Mouse (Mus musculus): ENCODE data around the gene Nova2. TPM values are rescaled to one million over a fixed set of nuclear protein-coding genes. Genes with fewer than 3 reads are reported as not detected.

Nova2 gene
- polyA plus RNA-seq, 1 experiment, result 7.5 TPM

GRCm38 (mm10) chr7:18900513-18900912, 25.2 kb upstream of the Nova2 start:
- no peak for TF ChIP-seq EP300 (IDR thresholded peaks at IDR 0.05; ENCODE audit: insufficient read depth, low read depth, low read length)
- no peak for TF ChIP-seq POLR2A (IDR thresholded peaks at IDR 0.05; ENCODE audit: insufficient read depth, low read length)
- TF ChIP-seq CTCF (IDR thresholded peaks at IDR 0.05; ENCODE audit: low read depth, low read length), result no peak
- no peak overlapping the region for H3K9ac ChIP-seq (ENCODE audit: low read depth, poor library complexity, severe bottlenecking)
- peaks cover 2% of the 10 kb centered on the region for H3K4me1 ChIP-seq (ENCODE audit: control insufficient read depth, insufficient read depth, low read length)
- H3K36me3 ChIP-seq (ENCODE audit: control insufficient read depth, insufficient read depth, low read length, poor library complexity, severe bottlenecking), result no peaks in the 10 kb centered on the region
- H3K27ac ChIP-seq (ENCODE audit: insufficient read depth, low read length), result no peak overlapping the region
- no peaks in the 10 kb centered on the region for H3K27me3 ChIP-seq (ENCODE audit: control insufficient read depth, insufficient read depth, low read length, poor library complexity, severe bottlenecking)
- no peaks in the 10 kb centered on the region for H3K9me3 ChIP-seq (replicated peaks; ENCODE audit: control insufficient read depth, insufficient read depth, low read length, poor library complexity, severe bottlenecking)
- H3K4me3 ChIP-seq (ENCODE audit: low read depth, low read length), result no peak overlapping the region

- Histone ChIP-seq H3K9ac (ENCODE audit: low read depth, poor library complexity, severe bottlenecking) (no peak overlapping the region), H3K36me3 (ENCODE audit: control insufficient read depth, insufficient read depth, low read length, poor library complexity, severe bottlenecking) (no peaks in the 10 kb centered on the region), H3K4me3 (ENCODE audit: low read depth, low read length) (no peak overlapping the region), H3K27ac (ENCODE audit: insufficient read depth, low read length) (no peak overlapping the region), H3K4me1 (ENCODE audit: control insufficient read depth, insufficient read depth, low read length) (peaks cover 2% of the 10 kb centered on the region), H3K9me3 (replicated peaks; ENCODE audit: control insufficient read depth, insufficient read depth, low read length, poor library complexity, severe bottlenecking) (no peaks in the 10 kb centered on the region), H3K27me3 (ENCODE audit: control insufficient read depth, insufficient read depth, low read length, poor library complexity, severe bottlenecking) (no peaks in the 10 kb centered on the region)
- no peak for TF ChIP-seq POLR2A (IDR thresholded peaks at IDR 0.05; ENCODE audit: insufficient read depth, low read length)
- peak; percentile 19 for TF ChIP-seq CTCF (IDR thresholded peaks at IDR 0.05; ENCODE audit: low read depth, low read length)
- no peak for TF ChIP-seq EP300 (IDR thresholded peaks at IDR 0.05; ENCODE audit: insufficient read depth, low read depth, low read length)
Measured at GRCm38 (mm10) chr7:18902486-18902885, 23.2 kb upstream of the Nova2 start.

GRCm38 (mm10) chr7:18904971-18905370, 20.7 kb upstream of the Nova2 start:
- Histone ChIP-seq H3K4me1 (ENCODE audit: control insufficient read depth, insufficient read depth, low read length) (peaks cover 2% of the 10 kb centered on the region), H3K27me3 (ENCODE audit: control insufficient read depth, insufficient read depth, low read length, poor library complexity, severe bottlenecking) (no peaks in the 10 kb centered on the region), H3K27ac (ENCODE audit: insufficient read depth, low read length) (peak overlapping the region; percentile 66), H3K9ac (ENCODE audit: low read depth, poor library complexity, severe bottlenecking) (no peak overlapping the region), H3K36me3 (ENCODE audit: control insufficient read depth, insufficient read depth, low read length, poor library complexity, severe bottlenecking) (no peaks in the 10 kb centered on the region), H3K9me3 (replicated peaks; ENCODE audit: control insufficient read depth, insufficient read depth, low read length, poor library complexity, severe bottlenecking) (no peaks in the 10 kb centered on the region), H3K4me3 (ENCODE audit: low read depth, low read length) (peak overlapping the region; percentile 18; the same call in 1 of the 2 replicates)
- TF ChIP-seq POLR2A (IDR thresholded peaks at IDR 0.05; ENCODE audit: insufficient read depth, low read length), result no peak
- TF ChIP-seq EP300 (IDR thresholded peaks at IDR 0.05; ENCODE audit: insufficient read depth, low read depth, low read length), result peak; percentile 62; the same call in 1 of the 2 replicates

GRCm38 (mm10) chr7:18909797-18910196, 15.9 kb upstream of the Nova2 start:
- H3K4me3 ChIP-seq (ENCODE audit: low read depth, low read length), result peak overlapping the region; percentile 78
- TF ChIP-seq EP300 (IDR thresholded peaks at IDR 0.05; ENCODE audit: insufficient read depth, low read depth, low read length) (no peak), POLR2A (IDR thresholded peaks at IDR 0.05; ENCODE audit: insufficient read depth, low read length) (no peak), CTCF (IDR thresholded peaks at IDR 0.05; ENCODE audit: low read depth, low read length) (no peak)
- peak overlapping the region; percentile 83 for H3K9ac ChIP-seq (ENCODE audit: low read depth, poor library complexity, severe bottlenecking)
- H3K4me1 ChIP-seq (ENCODE audit: control insufficient read depth, insufficient read depth, low read length), result peaks cover 2% of the 10 kb centered on the region
- H3K9me3 ChIP-seq (replicated peaks; ENCODE audit: control insufficient read depth, insufficient read depth, low read length, poor library complexity, severe bottlenecking), result no peaks in the 10 kb centered on the region
- H3K27ac ChIP-seq (ENCODE audit: insufficient read depth, low read length), result no peak overlapping the region
- H3K36me3 ChIP-seq (ENCODE audit: control insufficient read depth, insufficient read depth, low read length, poor library complexity, severe bottlenecking), result no peaks in the 10 kb centered on the region
- no peaks in the 10 kb centered on the region for H3K27me3 ChIP-seq (ENCODE audit: control insufficient read depth, insufficient read depth, low read length, poor library complexity, severe bottlenecking)

- H3K9me3 ChIP-seq (replicated peaks; ENCODE audit: control insufficient read depth, insufficient read depth, low read length, poor library complexity, severe bottlenecking), result no peaks in the 10 kb centered on the region
- peak; percentile 58 for TF ChIP-seq POLR2A (IDR thresholded peaks at IDR 0.05; ENCODE audit: insufficient read depth, low read length)
- TF ChIP-seq EP300 (IDR thresholded peaks at IDR 0.05; ENCODE audit: insufficient read depth, low read depth, low read length), result no peak
- H3K27me3 ChIP-seq (ENCODE audit: control insufficient read depth, insufficient read depth, low read length, poor library complexity, severe bottlenecking), result no peaks in the 10 kb centered on the region
- H3K4me3 ChIP-seq (ENCODE audit: low read depth, low read length), result peak within 1 kb of the TSS; percentile 88
- H3K9ac ChIP-seq (ENCODE audit: low read depth, poor library complexity, severe bottlenecking), result peak within 1 kb of the TSS; percentile 83
- no peaks in the 10 kb centered on the region for H3K36me3 ChIP-seq (ENCODE audit: control insufficient read depth, insufficient read depth, low read length, poor library complexity, severe bottlenecking)
- H3K4me1 ChIP-seq (ENCODE audit: control insufficient read depth, insufficient read depth, low read length), result peaks cover under 1% of the 10 kb centered on the region
- H3K27ac ChIP-seq (ENCODE audit: insufficient read depth, low read length), result no peak within 1 kb of the TSS
Measured at GRCm38 (mm10) chr7:18910241-18910831, 15.4 kb upstream of the Nova2 start, which contains the start of gene Ccdc61. Gene Ccdc61 (minus strand): TSS chr7:18910415.

- Histone ChIP-seq H3K4me1 (ENCODE audit: control insufficient read depth, insufficient read depth, low read length) (peaks cover 4% of the 10 kb centered on the region), H3K27ac (ENCODE audit: insufficient read depth, low read length) (no peak overlapping the region), H3K27me3 (ENCODE audit: control insufficient read depth, insufficient read depth, low read length, poor library complexity, severe bottlenecking) (no peaks in the 10 kb centered on the region), H3K36me3 (ENCODE audit: control insufficient read depth, insufficient read depth, low read length, poor library complexity, severe bottlenecking) (no peaks in the 10 kb centered on the region), H3K4me3 (ENCODE audit: low read depth, low read length) (no peak overlapping the region), H3K9ac (ENCODE audit: low read depth, poor library complexity, severe bottlenecking) (no peak overlapping the region), H3K9me3 (replicated peaks; ENCODE audit: control insufficient read depth, insufficient read depth, low read length, poor library complexity, severe bottlenecking) (no peaks in the 10 kb centered on the region)
- peak; percentile 48 for TF ChIP-seq CTCF (IDR thresholded peaks at IDR 0.05; ENCODE audit: low read depth, low read length)
- TF ChIP-seq EP300 (IDR thresholded peaks at IDR 0.05; ENCODE audit: insufficient read depth, low read depth, low read length), result no peak
- no peak for TF ChIP-seq POLR2A (IDR thresholded peaks at IDR 0.05; ENCODE audit: insufficient read depth, low read length)
Measured at GRCm38 (mm10) chr7:18916254-18916653, 9.4 kb upstream of the Nova2 start.
